Mouse (Mus musculus) limb, embryonic 13.5 days (tissue): ENCODE results near the gene Cracr2b. TPM values are rescaled to one million over a fixed set of nuclear protein-coding genes. Genes with fewer than 3 reads are reported as not detected.
"Not testable (repeated sequence)": the region's sequence is repeated elsewhere in the genome, so short reads cannot be mapped to it uniquely, and the experiment has no call there.

ENCODE experiments used
- ATAC-seq: fragments of 200-750 bp; cut with Nextera tagmentation; 2 replicates; pipeline ENCODE4 v1.8.0; 2017; ENCODE audit warnings: low read depth, moderate number of reproducible peaks, moderate TSS enrichment; ENCODE audit not compliant: low FRiP score
- H3K27ac ChIP-seq: fragments of 300-500 bp; sonication (generic); 2 replicates; pipeline ENCODE4 v1.5.1; 2015; ENCODE audit warnings: inconsistent platforms, mild to moderate bottlenecking, moderate library complexity
- H3K27me3 ChIP-seq: fragments of 300-500 bp; sonication (generic); 2 replicates; pipeline ENCODE4 v1.6.1; 2015; ENCODE audit warnings: mild to moderate bottlenecking, inconsistent platforms
- H3K36me3 ChIP-seq: fragments of 300-500 bp; sonication (generic); 2 replicates; pipeline ENCODE4 v1.6.1; 2015; ENCODE audit warnings: inconsistent platforms, mild to moderate bottlenecking, moderate library complexity
- H3K4me1 ChIP-seq: fragments of 300-500 bp; sonication (generic); 2 replicates; pipeline ENCODE4 v1.6.1; 2015; ENCODE audit warnings: inconsistent platforms
- H3K4me2 ChIP-seq: fragments of 300-500 bp; sonication (generic); replicated peaks from 2 replicates; pipeline ENCODE4 v1.6.1; 2015; ENCODE audit warnings: inconsistent platforms, mild to moderate bottlenecking, moderate library complexity
- H3K4me3 ChIP-seq: fragments of 300-500 bp; sonication (generic); 2 replicates; pipeline ENCODE4 v1.5.1; 2015; ENCODE audit warnings: moderate library complexity, mild to moderate bottlenecking, inconsistent platforms
- H3K9ac ChIP-seq: fragments of 300-500 bp; sonication (generic); 2 replicates; pipeline ENCODE4 v1.6.1; 2015; ENCODE audit warnings: mild to moderate bottlenecking, inconsistent platforms
- H3K9me3 ChIP-seq: fragments of 300-500 bp; sonication (generic); 2 replicates; pipeline ENCODE4 v1.6.1; 2016; ENCODE audit warnings: inconsistent platforms
- WGBS: fragments of 180-500 bp; shearing (Covaris S2); methylation state at CpG from one replicate; pipeline ENCODE4 v1.1.7; 2015; 5-methylcytosine and 5-hydroxymethylcytosine counted together
- polyA plus RNA-seq: library from polyadenylated mRNA; unstranded; fragments of >200 nt; fragmentation: Nextera tagmentation; extraction: Ambion mirVana; gene quantifications from 2 replicates; pipeline ENCODE4 v1.2.1, GENCODE M21; 2015

The Cracr2b gene
- polyA plus RNA-seq, 1 experiment from 2014 or later, result 13.5 TPM

- peaks cover 41% of the 10 kb centered on the region for H3K36me3 ChIP-seq
- WGBS, result 83% methylated on average over 3 of the region's 3 CpGs
These were observed 14.5 kb upstream of the Cracr2b start for GRCm38 (mm10) chr7:141446374-141446773.

GRCm38 (mm10) chr7:141447110-141447991 lies 13.5 kb upstream of the Cracr2b start, which contains the start of gene Rplp2:
Gene Rplp2, plus strand, starts transcription at chr7:141447370.
- Histone ChIP-seq H3K4me3 (peak within 1 kb of the TSS; percentile 87), H3K9me3 (no peaks in the 10 kb centered on the region), H3K4me2 (peak within 1 kb of the TSS; percentile 76), H3K27me3 (no peaks in the 10 kb centered on the region), H3K36me3 (peaks cover 40% of the 10 kb centered on the region), H3K4me1 (peaks cover 30% of the 10 kb centered on the region), H3K9ac (peak within 1 kb of the TSS; percentile 93), H3K27ac (peak within 1 kb of the TSS; percentile 56)
- peak; percentile 92 for ATAC-seq
- under 1% methylated on average over 63 of the region's 63 CpGs for WGBS

More at GRCm38 (mm10) chr7:141446374-141446773, 14.5 kb upstream of the Cracr2b start:
- not testable (repeated sequence) for ATAC-seq, H3K27me3 ChIP-seq, H3K27ac ChIP-seq, H3K9ac ChIP-seq, H3K9me3 ChIP-seq
- Histone ChIP-seq H3K4me1 (peaks cover 36% of the 10 kb centered on the region), H3K4me2 (0 out of 2 replicates have a peak overlapping the region, but pooled peaks have one; percentile 76), H3K4me3 (peak overlapping the region; percentile 87; the same call in 1 of the 2 replicates)

GRCm38 (mm10) chr7:141451928-141452327 lies 9.0 kb upstream of the Cracr2b start:
- no peaks in the 10 kb centered on the region for H3K9me3 ChIP-seq
- H3K27me3 ChIP-seq, result peaks cover 4% of the 10 kb centered on the region; the same call in 1 of the 2 replicates
- H3K36me3 ChIP-seq, result peaks cover 40% of the 10 kb centered on the region
- no peak for ATAC-seq
- peaks cover 20% of the 10 kb centered on the region for H3K4me1 ChIP-seq
- H3K27ac ChIP-seq, result no peak overlapping the region
- no peak overlapping the region for H3K4me3 ChIP-seq
- H3K9ac ChIP-seq, result no peak overlapping the region
- H3K4me2 ChIP-seq, result no peak overlapping the region

- no peak for ATAC-seq
- H3K4me1 ChIP-seq, result peaks cover 14% of the 10 kb centered on the region
- no peaks in the 10 kb centered on the region for H3K9me3 ChIP-seq
- WGBS, result 57% methylated on average over 2 of the region's 2 CpGs
- H3K4me3 ChIP-seq, result no peak overlapping the region
- H3K27me3 ChIP-seq, result peaks cover 5% of the 10 kb centered on the region; the same call in 1 of the 2 replicates
- H3K4me2 ChIP-seq, result no peak overlapping the region
- H3K9ac ChIP-seq, result no peak overlapping the region
- H3K36me3 ChIP-seq, result peaks cover 38% of the 10 kb centered on the region
- no peak overlapping the region for H3K27ac ChIP-seq
These were observed 7.3 kb upstream of the Cracr2b start for GRCm38 (mm10) chr7:141453636-141454035.

- H3K36me3 ChIP-seq, result peaks cover 27% of the 10 kb centered on the region
- H3K9ac ChIP-seq, result peak within 1 kb of the TSS; percentile 72
- peak within 1 kb of the TSS; percentile 66 for H3K4me3 ChIP-seq
- peak within 1 kb of the TSS; percentile 17; the same call in 1 of the 2 replicates for H3K27ac ChIP-seq
- H3K9me3 ChIP-seq, result no peaks in the 10 kb centered on the region
- H3K4me1 ChIP-seq, result peaks cover 9% of the 10 kb centered on the region
- WGBS, result under 1% methylated on average over 45 of the region's 45 CpGs
- peak within 1 kb of the TSS; percentile 97 for H3K4me2 ChIP-seq
- peaks cover 19% of the 10 kb centered on the region for H3K27me3 ChIP-seq
- ATAC-seq, result peak; percentile 88
These were observed 5.8 kb upstream of the Cracr2b start, which contains the start of gene Pnpla2 for GRCm38 (mm10) chr7:141454967-141455551. Gene Pnpla2, plus strand, starts transcription at chr7:141455198.

- H3K9ac ChIP-seq, result peak overlapping the region; percentile 72
- peak overlapping the region; percentile 17; the same call in 1 of the 2 replicates for H3K27ac ChIP-seq
- H3K4me1 ChIP-seq, result peaks cover 9% of the 10 kb centered on the region
- WGBS, result 1% methylated on average over 23 of the region's 23 CpGs
- H3K4me2 ChIP-seq, result peak overlapping the region; percentile 97
- H3K36me3 ChIP-seq, result peaks cover 20% of the 10 kb centered on the region
- H3K27me3 ChIP-seq, result peaks cover 26% of the 10 kb centered on the region
- peak overlapping the region; percentile 66 for H3K4me3 ChIP-seq
- no peaks in the 10 kb centered on the region for H3K9me3 ChIP-seq
- no peak for ATAC-seq
These were observed 5.1 kb upstream of the Cracr2b start for GRCm38 (mm10) chr7:141455610-141456314.

GRCm38 (mm10) chr7:141456739-141457138 lies 4.2 kb upstream of the Cracr2b start:
- peak overlapping the region; percentile 97 for H3K4me2 ChIP-seq
- H3K4me1 ChIP-seq, result peaks cover 13% of the 10 kb centered on the region
- no peak overlapping the region for H3K27ac ChIP-seq
- no peak for ATAC-seq
- H3K4me3 ChIP-seq, result no peak overlapping the region
- H3K9me3 ChIP-seq, result no peaks in the 10 kb centered on the region
- H3K9ac ChIP-seq, result no peak overlapping the region
- H3K27me3 ChIP-seq, result peaks cover 36% of the 10 kb centered on the region
- 88% methylated on average over 6 of the region's 6 CpGs for WGBS
- peaks cover 10% of the 10 kb centered on the region for H3K36me3 ChIP-seq

- 92% methylated on average over 14 of the region's 14 CpGs for WGBS
- no peaks in the 10 kb centered on the region for H3K9me3 ChIP-seq
- H3K4me2 ChIP-seq, result no peak overlapping the region
- H3K9ac ChIP-seq, result no peak overlapping the region
- no peak overlapping the region for H3K4me3 ChIP-seq
- H3K36me3 ChIP-seq, result peaks cover 5% of the 10 kb centered on the region
- H3K4me1 ChIP-seq, result peaks cover 18% of the 10 kb centered on the region
- H3K27me3 ChIP-seq, result peaks cover 41% of the 10 kb centered on the region
- H3K27ac ChIP-seq, result no peak overlapping the region
- ATAC-seq, result no peak
These were observed 3.7 kb upstream of the Cracr2b start for GRCm38 (mm10) chr7:141457236-141457635.

- H3K4me1 ChIP-seq, result peaks cover 22% of the 10 kb centered on the region
- WGBS, result 74% methylated on average over 15 of the region's 15 CpGs
These were observed 2.8 kb upstream of the Cracr2b start for GRCm38 (mm10) chr7:141457986-141458660.

GRCm38 (mm10) chr7:141458661-141459060 lies 2.2 kb upstream of the Cracr2b start:
- H3K27me3 ChIP-seq, result peaks cover 55% of the 10 kb centered on the region
- H3K4me1 ChIP-seq, result peaks cover 22% of the 10 kb centered on the region
- H3K9ac ChIP-seq, result no peak overlapping the region
- no peak overlapping the region for H3K27ac ChIP-seq
- no peaks in the 10 kb centered on the region for H3K9me3 ChIP-seq
- no peak overlapping the region for H3K4me3 ChIP-seq
- no peak overlapping the region for H3K4me2 ChIP-seq
- no peak for ATAC-seq
- 88% methylated on average over 11 of the region's 11 CpGs for WGBS
- peaks cover 4% of the 10 kb centered on the region; the same call in 1 of the 2 replicates for H3K36me3 ChIP-seq

More at GRCm38 (mm10) chr7:141457986-141458660, 2.8 kb upstream of the Cracr2b start:
- Histone ChIP-seq H3K9me3 (no peaks in the 10 kb centered on the region), H3K27me3 (peaks cover 50% of the 10 kb centered on the region), H3K27ac (no peak overlapping the region), H3K9ac (no peak overlapping the region), H3K4me3 (no peak overlapping the region), H3K36me3 (peaks cover 4% of the 10 kb centered on the region; the same call in 1 of the 2 replicates), H3K4me2 (no peak overlapping the region)
- ATAC-seq, result no peak

GRCm38 (mm10) chr7:141459301-141459711 lies 1.6 kb upstream of the Cracr2b start:
- peaks cover 62% of the 10 kb centered on the region for H3K27me3 ChIP-seq
- H3K4me1 ChIP-seq, result peaks cover 28% of the 10 kb centered on the region
- H3K4me3 ChIP-seq, result no peak overlapping the region
- WGBS, result 87% methylated on average over 17 of the region's 17 CpGs
- no peak overlapping the region for H3K27ac ChIP-seq
- H3K9me3 ChIP-seq, result no peaks in the 10 kb centered on the region
- peaks cover 4% of the 10 kb centered on the region; the same call in 1 of the 2 replicates for H3K36me3 ChIP-seq
- no peak for ATAC-seq
- no peak overlapping the region for H3K4me2 ChIP-seq
- H3K9ac ChIP-seq, result no peak overlapping the region
